Mouse (Mus musculus): ENCODE data around the gene Anxa2. TPM values are rescaled to one million over a fixed set of nuclear protein-coding genes. Genes with fewer than 3 reads are reported as not detected.

Gene Anxa2
- total RNA-seq (2021) = 100 to 1,000 TPM; 207 to 221 TPM

- intact Hi-C loops (cut with DNase I) = no loop called here
Observed at GRCm38 (mm10) chr9:69453066-69453900, at the start of gene Anxa2. Gene Anxa2 (plus strand): TSS chr9:69453620.

GRCm38 (mm10) chr9:69404671-69405070 is 48.7 kb upstream of the Anxa2 start:
- no peak for DNase-seq
- intact Hi-C loops (cut with DNase I) = no loop called here

More at GRCm38 (mm10) chr9:69453066-69453900, at the start of gene Anxa2:
- peak; percentile 95 for DNase-seq

- no peak for DNase-seq
- intact Hi-C loops (cut with DNase I) = loop anchor here (1.0 kb wide), 1 partner anchor 61 kb away; no protein-coding TSS in a partner anchor
Observed at GRCm38 (mm10) chr9:69419476-69419875, 33.9 kb upstream of the Anxa2 start.

GRCm38 (mm10) chr9:69430531-69430930 is 22.9 kb upstream of the Anxa2 start:
- intact Hi-C loops (cut with DNase I) = no loop called here
- DNase-seq = no peak

GRCm38 (mm10) chr9:69431863-69432555 is 21.4 kb upstream of the Anxa2 start:
- DNase-seq = no peak
- intact Hi-C loops (cut with DNase I) = no loop called here

- intact Hi-C loops (cut with DNase I) = no loop called here
Observed at GRCm38 (mm10) chr9:69435194-69435593, 18.2 kb upstream of the Anxa2 start.

GRCm38 (mm10) chr9:69435662-69436061 is 17.8 kb upstream of the Anxa2 start:
- intact Hi-C loops (cut with DNase I) = no loop called here
- no peak for DNase-seq

More at GRCm38 (mm10) chr9:69435194-69435593, 18.2 kb upstream of the Anxa2 start:
- DNase-seq = no peak

GRCm38 (mm10) chr9:69439805-69440357 is 13.5 kb upstream of the Anxa2 start:
- peak in 1 of 2 experiments; percentile 36 for DNase-seq
- intact Hi-C loops (cut with DNase I) = loop anchor here (5.0 kb wide), 1 partner anchor 37 kb away; no protein-coding TSS in a partner anchor

GRCm38 (mm10) chr9:69442471-69443038 is 10.9 kb upstream of the Anxa2 start:
- intact Hi-C loops (cut with DNase I) = loop anchor here (5.0 kb wide), 1 partner anchor 35 kb away; no protein-coding TSS in a partner anchor

GRCm38 (mm10) chr9:69443203-69443602 is 10.2 kb upstream of the Anxa2 start:
- intact Hi-C loops (cut with DNase I) = loop anchor here (5.0 kb wide), 1 partner anchor 34 kb away; no protein-coding TSS in a partner anchor
- DNase-seq = peak; percentile 79 to 80

More at GRCm38 (mm10) chr9:69442471-69443038, 10.9 kb upstream of the Anxa2 start:
- no peak for DNase-seq

GRCm38 (mm10) chr9:69448801-69449200 is 4.6 kb upstream of the Anxa2 start:
- no peak for DNase-seq
- intact Hi-C loops (cut with DNase I) = no loop called here

- intact Hi-C loops (cut with DNase I) = no loop called here
- DNase-seq = no peak
Observed at GRCm38 (mm10) chr9:69450636-69451035, 2.8 kb upstream of the Anxa2 start.

GRCm38 (mm10) chr9:69451886-69452810 is 1.3 kb upstream of the Anxa2 start:
- DNase-seq = no peak
- intact Hi-C loops (cut with DNase I) = no loop called here

GRCm38 (mm10) chr9:69453901-69454666 is 664 bp downstream of the Anxa2 start:
- DNase-seq = peak in 1 of 2 experiments; percentile 33
- intact Hi-C loops (cut with DNase I) = no loop called here

GRCm38 (mm10) chr9:69454691-69455090 is 1.3 kb downstream of the Anxa2 start:
- DNase-seq = no peak
- intact Hi-C loops (cut with DNase I) = no loop called here

GRCm38 (mm10) chr9:69455391-69455790 is 2.0 kb downstream of the Anxa2 start:
- DNase-seq = peak in 1 of 2 experiments; percentile 56
- intact Hi-C loops (cut with DNase I) = no loop called here

- peak in 1 of 2 experiments; percentile 27 for DNase-seq
- intact Hi-C loops (cut with DNase I) = no loop called here
Observed at GRCm38 (mm10) chr9:69456406-69457075, 3.1 kb downstream of the Anxa2 start.

GRCm38 (mm10) chr9:69457143-69457542 is 3.7 kb downstream of the Anxa2 start:
- DNase-seq = no peak
- intact Hi-C loops (cut with DNase I) = no loop called here
